Mouse (Mus musculus): ENCODE results near the gene Ciz1.

The Ciz1 gene

DNA sequence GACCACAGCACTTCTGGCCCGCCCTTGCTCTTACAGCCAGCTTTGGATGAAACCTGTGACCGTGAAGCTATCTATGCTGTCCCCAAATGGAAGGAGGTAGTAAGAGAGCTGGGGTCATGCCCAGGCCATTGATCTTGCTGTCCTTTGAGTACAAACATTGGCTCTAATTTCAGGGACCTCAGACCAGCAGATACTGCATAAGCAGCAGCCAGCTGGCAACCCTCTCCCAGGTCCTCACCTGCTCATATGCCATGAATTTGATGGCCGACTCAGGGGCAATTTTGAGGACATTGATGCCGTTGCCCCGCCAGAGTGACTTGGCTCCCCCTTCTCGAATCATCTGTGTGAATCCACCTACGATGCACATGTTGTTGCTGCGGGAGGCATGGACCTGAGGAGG lies 65.4 kb downstream of the Ciz1 start:
- DNase-seq (ENCODE audit: low spot score in 2 of 2), result no peak

DNA sequence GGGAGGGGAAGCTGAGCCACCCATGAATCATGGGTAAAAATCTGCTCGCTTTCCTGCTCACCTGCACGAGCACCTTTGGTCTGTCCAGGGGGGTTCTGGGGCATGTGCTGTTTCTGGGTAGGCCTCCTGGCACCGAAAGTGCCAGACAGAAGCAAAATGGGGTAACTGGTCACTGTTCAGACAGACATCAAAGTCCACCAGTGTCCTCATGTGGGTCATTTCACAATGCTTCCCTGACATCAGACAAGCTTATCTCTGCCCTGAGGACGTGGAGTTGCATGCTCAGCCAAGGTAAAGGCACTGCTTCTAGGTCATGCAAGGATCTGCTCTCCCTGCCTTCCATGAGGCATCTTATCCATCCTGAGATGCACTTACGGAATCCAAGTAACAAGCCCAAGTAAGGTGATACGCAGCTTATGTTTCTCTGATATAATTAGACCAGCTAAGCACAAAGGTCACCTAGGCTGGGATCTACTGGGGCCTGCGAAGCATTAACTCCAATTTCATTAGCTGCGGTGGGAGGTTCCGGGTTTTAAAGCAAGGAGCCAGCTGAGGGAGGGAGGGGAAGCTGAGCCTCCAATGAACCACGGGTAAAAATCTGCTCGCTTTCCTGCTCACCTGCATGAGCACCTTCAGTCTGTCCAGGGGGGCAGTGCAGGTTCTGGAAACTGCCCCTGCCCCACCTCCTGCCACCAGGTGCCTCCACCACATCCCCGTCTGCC lies 66.5 kb downstream of the Ciz1 start:
- no peak for DNase-seq (ENCODE audit: low spot score in 2 of 2)

DNA sequence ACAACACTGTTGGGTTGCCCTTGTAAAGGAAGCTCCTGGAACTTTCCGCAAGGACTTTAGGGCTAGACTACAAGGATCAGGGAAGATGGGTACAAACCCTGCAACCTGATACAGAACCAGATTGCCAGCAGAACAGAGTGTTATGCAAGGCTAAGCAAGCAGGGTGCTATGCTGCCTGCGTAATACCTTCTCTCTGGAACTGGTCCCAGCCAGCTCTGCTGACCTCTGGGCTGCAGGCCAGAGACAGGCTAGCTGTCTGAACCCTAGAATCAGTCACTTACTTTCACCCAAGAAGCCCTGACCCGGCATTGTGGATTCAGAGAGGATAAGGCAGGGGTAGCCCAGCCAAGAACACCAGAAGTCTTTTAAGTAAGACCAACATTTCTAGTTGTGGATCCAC lies 67.2 kb downstream of the Ciz1 start:
- DNase-seq (ENCODE audit: low spot score in 2 of 2), result no peak

DNA sequence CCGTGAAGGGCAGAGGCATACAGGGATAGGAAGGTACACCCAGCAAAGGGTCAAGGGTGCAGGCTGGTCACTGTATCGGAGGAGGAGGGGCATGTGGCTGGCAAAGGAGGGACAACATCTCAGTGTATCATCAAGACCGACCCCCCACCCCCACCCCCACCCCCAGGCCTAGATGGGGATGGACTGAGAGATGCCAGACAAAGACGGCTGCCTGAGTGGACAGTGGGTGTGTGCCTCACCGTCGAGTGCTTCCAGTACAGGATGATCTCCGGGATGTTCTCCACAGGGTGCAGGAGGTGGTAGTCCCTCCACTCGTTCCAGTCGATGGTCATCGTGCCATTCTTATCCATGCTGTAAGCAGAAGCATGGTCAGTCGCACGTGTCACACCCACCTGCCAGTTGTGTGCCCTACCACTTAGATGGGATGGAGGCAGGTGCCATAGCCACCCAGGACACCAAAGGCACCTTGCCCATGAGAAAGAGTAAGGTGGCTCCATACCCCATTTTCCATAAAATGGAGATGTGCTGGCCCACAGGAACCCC lies 68.0 kb downstream of the Ciz1 start:
- no peak for DNase-seq (ENCODE audit: low spot score in 2 of 2)

DNA sequence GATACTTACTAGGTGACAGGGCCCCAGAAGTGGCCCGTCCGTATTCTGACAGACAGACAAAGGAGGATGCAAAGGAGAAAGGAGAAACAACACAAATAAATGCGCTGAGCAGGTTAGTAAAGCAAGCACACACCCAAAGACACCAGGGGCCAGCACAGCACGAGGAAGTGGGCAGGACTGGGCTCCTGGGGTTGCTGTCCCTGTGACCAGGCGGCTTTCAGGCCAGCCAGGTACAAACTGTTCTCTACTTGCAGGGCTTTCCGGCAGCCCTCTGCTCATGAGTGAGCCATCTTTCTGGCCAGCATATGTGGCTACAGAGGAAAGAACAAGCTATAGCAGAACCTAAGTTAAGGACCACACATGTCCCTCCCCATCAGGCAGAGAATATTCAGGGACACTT lies 68.5 kb downstream of the Ciz1 start:
- DNase-seq (ENCODE audit: low spot score in 2 of 2), result no peak

DNA sequence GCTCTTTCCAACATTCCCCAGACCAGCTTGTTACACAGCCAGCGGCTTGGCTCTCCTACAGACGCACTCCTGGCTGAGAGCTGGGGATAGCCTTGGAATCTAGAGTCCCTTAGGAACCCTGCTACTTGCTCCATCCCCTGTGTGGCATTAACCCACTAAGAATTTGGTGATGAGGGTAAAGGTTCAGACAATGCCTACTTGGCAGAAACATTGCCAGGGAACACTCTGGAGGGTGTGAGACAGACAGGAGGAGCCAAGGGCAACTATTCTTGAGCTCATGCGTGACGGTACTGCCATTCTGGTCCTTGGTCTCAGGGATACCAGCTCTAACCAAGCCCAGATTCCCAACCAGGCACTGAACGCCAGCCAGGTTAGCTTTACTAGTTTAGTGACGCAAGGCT lies 69.7 kb downstream of the Ciz1 start:
- no peak for DNase-seq (ENCODE audit: low spot score in 2 of 2)

DNA sequence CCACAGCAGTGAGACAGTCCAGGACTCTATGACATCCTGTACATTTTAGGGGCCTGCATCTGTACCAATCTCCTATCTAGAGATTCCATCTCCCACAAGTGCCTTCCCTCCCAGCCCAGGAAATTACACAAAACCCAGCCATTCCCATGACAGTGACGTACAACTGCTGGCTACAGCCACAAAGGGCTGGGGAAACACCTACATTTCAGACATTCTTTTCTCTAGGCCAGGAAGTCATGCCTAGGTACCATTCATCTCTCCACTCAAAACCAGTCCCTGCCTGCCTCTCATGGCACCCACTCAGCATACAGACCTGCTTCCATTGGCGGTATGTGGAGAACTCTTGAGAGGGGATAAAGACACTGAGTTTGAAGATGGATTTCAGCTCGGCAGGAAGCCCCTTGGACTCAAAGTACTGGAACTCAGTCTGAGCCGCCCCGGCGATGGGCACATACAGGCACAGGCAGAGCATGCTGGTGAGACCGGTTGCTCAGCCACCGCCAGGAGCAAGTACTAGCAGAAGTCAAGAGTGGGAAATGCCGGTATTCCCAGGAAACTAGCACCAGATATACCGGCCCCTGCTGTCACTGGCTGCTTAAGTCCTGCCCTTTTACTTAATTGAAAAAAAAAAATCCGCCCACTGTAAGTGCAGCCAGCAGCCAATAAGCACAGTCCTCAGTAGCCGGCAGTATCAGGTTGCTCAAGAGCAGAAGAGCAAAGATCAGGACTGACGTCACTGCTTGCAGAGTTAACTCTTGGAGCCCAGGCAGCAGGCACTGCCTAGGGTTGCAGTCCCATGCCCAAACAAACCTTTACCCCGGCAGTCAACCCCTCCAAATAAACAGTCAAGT lies 71.6 kb downstream of the Ciz1 start:
- peak in 1 of 2 experiments; percentile 33 for DNase-seq (ENCODE audit: low spot score in 2 of 2)

DNA sequence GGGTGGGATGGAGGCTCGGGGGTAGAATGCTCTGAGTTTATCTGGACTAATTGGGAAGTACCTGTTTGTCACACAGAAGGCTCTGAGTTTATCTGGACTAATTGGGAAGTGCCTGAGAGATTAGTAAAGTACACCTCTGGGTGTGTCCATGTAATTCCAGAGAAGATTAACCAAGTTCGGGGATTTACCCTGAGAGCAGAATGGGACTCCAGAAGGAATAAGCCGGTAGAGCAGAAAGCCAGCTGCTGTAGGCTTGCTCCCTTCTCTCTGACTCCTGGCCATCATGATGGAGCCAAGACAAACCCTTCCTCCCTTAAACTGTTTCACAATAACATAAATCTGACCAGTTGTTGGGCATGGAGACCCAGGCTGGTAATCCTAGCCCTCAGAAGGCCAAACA lies 72.7 kb downstream of the Ciz1 start:
- no peak for DNase-seq (ENCODE audit: low spot score in 2 of 2)

DNA sequence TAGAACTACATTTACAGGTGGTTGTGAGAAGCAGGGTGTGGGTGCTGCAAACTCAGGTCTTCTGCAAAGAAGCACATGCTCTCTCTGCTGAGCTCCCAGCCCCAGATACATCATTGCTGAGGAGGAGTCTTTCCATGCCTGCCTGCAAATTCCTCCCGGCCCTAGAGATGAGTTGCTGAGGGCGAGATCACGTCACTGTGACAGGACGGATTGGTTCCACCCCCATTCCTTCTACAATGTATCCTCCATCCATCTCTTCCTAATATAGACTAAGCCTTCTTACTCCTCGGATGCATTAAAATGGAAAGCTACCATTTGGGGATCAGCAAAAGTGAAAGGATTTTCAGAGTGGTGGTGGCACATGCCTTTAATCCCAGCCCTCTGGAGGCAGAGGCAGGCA lies 73.4 kb downstream of the Ciz1 start:
- DNase-seq (ENCODE audit: low spot score in 2 of 2), result peak in 1 of 2 experiments; percentile 63

DNA sequence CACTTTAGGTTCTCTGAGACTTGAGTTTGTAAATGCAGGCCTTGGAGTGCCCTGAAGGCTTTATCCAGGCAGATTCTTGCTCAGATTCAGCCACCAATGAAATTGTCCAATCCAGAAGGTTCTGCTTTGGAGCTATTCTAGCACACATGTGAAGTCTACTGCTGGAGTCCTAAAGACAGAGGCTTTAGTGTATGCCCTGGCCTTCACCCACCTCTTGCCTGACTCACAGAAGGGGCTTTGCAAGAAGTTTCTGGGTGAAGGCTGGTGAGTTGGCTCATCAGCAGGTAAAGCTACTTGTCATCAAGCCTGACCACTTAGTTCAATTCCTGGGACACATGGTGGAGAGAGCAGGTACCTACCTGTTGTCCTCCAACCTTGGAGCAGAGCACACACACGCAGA lies 74.0 kb downstream of the Ciz1 start:
- no peak for DNase-seq (ENCODE audit: low spot score in 2 of 2)

DNA sequence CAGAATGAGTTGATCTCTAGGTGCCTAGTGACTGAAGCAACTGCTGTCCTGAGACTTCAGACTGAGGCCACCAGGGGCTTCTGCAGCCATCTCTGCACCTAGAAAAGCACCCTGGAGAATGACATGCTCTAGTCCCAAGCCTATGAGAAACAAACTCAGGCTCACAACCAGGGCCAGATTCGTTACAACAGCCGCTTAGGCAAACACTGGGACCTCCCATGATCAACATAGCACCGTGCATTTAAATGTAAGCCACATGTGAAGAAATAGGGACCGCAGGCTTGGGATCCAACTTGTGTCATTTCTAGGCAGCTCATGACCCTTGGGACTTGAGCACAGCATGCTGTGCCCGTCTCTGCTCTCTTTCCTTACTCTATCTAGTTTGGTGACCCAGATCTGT lies 75.6 kb downstream of the Ciz1 start:
- DNase-seq (ENCODE audit: low spot score in 2 of 2), result no peak

DNA sequence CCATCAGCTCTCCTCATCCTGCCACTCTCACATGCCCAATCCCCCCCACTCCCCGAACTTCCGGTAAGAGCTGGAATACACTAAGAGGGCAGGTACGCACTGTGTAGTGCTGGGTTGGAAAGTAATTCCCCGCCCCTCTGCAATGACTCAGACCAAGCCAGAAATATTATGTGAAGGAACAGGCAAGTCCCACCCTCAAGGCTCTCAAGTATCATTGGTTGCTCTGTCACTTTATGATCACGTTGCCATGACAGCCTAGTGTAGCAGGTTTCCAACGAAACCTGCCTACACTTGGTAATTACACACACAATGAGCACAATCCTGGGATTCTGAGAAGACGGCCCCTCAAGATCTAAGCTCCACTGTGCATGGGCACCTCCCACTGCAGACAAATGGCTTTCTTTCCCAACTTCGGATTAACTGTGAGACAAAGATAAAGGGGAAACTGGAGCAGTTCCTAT lies 76.2 kb downstream of the Ciz1 start:
- DNase-seq (ENCODE audit: low spot score in 2 of 2), result peak; percentile 64 to 81

DNA sequence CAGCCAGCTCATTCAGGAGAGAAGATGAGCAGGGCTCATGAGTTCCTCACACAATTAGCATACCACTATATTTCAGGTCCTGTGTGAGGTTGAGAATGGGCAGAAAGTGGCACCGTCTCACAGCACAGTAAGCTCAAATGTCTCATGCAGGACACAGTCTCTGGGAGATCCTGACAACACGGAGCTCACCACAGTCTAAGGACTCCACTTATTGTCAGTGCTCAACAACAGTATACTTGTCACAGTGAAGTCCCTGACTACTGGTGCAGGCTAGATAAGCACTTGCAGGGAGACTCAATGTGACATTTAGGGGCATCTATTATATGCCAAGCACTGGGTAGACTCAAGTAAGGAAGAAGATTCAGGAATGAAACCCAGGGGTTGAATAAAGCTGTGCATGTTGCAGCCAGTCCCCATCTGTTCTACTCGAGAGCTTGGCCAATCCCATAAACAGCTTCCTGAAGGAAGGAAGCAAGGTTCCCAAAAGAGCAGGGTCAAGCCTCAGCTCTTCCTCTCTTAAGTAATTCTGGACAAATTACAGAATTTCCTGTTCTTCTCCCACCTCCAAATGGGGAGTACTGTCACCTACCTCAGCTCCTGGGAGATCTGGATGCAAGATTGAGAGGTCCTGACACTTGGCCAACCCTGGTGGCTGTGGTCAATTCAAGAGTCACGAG lies 77.2 kb downstream of the Ciz1 start:
- no peak for DNase-seq (ENCODE audit: low spot score in 2 of 2)

All from right cerebral cortex, postnatal 36 days (tissue).